Mouse (Mus musculus): Measurements from ENCODE around the gene Lmln.
A peak's percentile ranks its signal among the peaks of the same experiment; 100 is the strongest.
"Not testable (repeated sequence)": the region's sequence is repeated elsewhere in the genome, so short reads cannot be mapped to it uniquely, and the experiment has no call there.

The Lmln gene

DNA sequence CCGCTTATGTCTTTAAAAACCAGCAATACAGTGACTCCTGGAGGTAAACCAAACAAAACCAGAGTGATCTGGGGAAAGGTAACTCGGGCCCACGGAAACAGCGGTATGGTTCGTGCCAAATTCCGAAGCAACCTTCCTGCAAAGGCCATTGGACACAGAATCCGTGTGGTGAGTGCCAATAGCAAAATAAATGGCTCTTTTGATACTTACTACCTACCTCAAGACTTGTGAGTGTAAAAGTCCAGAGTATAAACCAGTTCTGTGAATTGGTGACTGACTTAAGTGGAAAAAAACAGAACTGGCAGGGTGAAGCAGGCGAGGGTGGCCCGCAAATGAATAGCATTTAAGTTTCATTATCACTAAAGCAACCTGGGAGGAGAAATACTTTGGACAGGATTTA, 3.7 kb upstream of the Lmln start:
- DNase-seq: not testable (repeated sequence)

DNA sequence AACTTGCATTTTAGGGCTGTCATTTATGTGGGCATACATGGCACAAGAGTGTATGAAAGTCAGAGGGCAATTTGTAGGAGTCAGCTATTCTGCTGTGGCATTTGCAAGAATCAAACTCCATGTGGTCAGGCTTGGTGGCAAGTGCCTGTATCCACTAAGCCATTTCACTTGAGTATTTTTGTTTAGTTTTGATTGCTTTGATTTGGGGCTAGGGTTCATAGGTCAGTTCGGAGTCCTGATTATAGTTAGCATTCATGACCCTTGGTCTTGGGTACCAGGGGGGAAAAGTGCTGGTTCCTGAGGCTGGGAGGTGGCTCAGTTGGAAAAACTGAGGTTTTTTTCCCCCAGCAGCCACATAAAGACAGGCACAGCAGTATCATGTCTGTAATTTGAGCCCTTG, 2.9 kb upstream of the Lmln start:
- no peak for DNase-seq

DNA sequence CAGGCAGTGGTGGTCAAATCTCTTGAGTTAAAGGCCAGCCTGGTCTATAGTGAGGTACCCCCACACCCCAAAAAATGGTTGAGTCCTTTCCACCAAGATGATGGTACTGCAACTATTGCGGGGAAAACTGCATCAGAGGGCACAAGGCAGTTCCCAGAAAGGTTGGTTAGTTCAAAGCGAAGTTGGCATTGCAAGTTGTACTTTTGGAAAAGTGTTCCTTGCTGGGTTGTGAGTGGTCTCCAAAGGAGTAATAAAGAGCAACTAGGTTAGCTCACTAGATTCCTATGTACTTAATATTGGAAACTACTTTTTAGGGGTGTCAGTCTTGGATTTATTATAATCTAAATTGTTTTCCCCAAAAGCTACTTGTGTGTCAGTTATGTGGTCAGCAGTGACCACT, 1.4 kb upstream of the Lmln start:
- no peak for DNase-seq

DNA sequence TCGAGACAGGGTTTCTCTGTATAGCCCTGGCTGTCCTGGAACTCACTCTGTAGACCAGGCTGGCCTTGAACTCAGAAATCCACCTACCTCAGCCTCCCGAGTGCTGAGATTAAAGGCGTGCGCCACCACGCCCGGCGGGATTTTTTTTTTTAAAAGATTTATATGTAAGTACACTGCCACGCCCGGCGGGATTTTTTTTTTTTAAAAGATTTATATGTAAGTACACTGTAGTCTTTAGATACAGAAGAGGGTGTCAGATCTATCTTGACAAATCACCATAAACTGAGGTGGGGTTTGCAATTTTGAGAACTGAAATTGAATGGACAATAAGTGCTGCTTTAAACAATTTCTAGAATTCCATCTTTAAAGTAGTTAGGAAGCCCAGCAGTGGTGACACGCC, 921 bp upstream of the Lmln start:
- no peak for DNase-seq

DNA sequence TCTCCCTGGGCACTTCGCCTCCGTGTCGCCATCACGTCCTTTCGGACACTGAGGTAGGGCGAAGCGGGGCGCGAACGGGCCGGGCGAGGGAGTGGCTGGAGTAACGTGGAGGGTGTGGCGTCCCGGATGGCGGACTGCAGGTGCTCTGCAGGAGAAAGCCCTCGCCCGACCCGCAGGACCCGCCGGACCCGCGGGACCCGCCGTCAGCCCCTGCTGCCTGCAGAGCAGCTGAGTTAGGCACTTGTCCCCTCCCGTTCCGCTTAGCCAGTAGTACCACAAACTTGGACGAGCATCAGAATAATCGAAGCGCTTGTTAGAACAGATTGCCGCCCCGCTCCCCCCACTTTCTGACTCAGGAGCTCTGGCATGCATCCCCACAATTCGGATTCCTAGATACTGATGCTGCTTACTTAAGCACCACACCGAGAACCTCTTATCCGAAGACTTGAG, 386 bp downstream of the Lmln start:
- no peak for DNase-seq

DNA sequence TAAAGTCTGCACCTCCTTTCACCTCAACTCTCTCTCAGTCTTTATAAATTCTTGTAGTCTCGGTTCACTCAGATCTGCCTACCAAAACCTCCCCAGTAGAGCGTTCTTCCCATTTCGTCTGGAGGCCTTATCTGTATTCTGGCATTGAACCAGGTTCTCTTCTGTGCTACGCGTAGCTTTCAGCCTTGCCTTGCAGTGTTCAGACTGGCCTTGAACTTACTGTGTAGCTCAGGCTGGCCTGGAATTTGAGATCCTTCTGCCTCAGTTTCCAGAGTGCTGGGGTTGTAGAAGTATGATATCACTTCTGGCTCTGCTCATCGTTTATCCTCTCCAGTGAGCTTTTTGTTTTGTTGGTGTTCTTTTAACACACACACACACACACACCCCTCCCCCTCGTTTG, 946 bp downstream of the Lmln start:
- DNase-seq: peak in 1 of 2 experiments; percentile 8

DNA sequence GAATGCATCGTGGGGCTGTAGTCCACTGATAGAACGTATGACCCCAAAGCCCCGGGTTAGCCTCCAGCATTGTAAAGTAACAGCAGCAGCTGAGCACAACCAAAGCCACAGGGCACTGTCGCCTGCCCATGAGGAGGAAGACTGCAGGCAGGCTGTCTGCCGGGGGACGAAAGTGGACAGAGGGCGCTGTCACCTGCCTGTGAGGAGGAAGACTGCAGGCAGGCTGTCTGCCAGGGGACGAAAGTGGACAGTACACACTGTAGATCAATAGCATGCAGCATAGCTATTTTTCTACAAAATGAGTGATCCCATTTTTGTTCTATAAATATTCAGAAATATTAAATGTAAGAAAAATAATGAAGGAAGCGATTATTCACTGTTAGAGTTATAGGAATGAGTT, 2.3 kb downstream of the Lmln start:
- no peak for DNase-seq

DNA sequence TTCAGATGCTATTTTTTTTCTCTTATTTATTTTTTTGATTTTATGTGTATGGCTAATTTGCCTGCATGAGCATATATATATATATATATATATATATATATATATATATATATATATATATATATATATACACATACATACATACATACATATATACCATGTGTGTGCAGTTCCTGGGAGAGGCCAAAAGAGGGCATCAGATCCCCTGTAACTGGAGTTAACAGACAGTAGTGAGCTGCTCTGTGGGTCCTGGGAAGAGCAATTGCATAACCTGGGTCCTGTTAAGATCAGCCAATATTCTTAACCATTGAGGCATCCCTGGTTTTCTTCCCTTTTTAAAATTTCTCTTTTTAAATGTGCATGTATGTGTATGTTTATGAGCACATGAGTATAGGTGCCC, 8.6 kb downstream of the Lmln start:
- no peak for DNase-seq

DNA sequence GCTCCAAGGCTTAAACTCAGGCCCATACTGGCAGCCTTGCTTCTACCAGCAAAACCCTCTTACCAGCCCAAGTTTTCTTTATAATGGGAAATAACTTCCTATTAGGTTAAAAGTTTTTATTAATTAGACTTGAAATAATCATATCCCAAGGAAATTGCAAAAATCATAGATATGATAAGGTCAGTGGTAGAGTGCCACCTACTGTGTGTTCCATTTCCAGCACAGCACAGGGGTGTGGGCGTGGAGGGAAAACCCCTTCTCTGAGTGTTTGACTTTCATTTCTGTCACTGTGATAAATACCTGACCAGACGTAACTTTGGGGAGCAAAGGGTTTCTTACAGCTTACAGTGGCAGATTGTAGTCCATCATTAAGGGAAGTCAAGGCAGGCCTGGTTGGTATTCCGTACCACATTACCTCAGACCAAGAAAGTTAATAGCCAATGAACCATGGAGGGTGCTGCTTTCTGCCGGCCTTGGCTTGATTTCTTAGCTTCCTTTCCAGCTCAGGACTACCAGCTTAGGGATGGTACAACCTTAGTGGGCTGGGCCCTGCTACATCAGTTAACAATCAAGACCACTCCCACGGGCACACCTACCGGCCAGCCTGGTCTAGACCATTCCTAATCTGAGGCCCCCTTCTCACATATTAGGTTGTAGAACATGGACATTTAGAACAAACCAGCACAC, 10.7 kb downstream of the Lmln start:
- no peak for DNase-seq

DNA sequence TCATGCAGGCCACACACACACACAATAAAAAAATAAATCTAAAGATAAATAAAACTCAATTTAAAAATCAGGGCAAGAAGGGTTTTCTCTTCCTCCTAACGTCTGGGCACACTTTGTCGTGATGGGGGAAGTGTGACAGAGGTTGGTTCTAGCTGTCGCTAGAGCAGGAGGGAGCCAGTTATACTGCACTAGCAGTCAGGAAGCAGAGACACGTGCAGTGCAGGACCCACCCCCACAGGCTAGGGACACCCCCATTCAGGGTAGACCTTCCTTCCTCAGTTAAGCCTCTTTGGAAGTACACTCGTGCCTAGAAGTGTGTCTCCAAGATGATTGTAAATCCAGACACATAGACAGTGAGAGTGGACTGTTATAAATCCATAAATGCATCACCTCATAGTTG, 12.6 kb downstream of the Lmln start:
- DNase-seq: no peak

DNA sequence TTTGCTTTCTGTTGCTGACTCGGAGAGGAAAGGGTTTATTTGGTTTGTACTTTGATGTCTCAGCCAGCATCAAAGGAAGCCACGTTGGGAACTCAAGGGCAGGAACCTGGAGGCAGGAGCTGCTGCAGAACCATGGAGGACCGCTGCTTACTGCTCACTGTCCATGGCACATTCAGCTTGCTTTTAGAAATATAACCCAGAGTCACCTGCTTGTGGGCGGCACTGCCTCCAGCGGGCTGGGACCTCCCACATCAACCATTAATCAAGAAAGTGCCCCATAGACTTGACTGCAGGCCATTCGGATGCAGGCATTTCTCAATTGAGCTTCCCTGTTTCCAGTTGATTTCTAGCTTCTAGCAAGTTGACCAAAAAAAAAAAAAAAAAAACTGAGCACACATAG, 13.8 kb downstream of the Lmln start:
- DNase-seq: no peak

DNA sequence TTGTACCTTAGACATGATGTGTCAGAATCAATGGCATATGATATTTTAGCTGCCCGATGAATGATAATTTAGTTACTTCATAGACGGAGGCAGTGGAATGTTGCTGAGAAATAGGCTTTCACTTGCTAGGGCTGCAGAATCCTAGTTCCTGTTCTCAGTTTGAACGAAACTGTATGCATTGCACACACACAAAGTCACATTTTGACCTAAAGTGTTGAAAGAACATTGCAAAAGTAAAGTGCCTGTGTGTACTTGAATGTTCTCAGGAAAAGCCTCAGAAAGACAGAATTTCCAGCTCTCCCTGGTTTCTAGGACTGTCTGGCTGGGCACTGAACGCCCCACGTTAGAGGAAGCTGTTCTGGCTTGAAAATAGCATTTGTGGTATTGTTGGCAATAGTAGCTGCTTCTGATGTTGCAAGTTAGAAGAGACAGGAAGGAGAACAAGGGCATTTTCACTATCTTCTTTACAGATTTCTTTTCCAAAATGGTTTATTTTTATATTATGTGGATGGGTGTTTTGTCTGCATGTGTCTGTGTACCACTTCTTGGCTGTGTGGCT, 14.8 kb downstream of the Lmln start:
- DNase-seq: no peak

DNA sequence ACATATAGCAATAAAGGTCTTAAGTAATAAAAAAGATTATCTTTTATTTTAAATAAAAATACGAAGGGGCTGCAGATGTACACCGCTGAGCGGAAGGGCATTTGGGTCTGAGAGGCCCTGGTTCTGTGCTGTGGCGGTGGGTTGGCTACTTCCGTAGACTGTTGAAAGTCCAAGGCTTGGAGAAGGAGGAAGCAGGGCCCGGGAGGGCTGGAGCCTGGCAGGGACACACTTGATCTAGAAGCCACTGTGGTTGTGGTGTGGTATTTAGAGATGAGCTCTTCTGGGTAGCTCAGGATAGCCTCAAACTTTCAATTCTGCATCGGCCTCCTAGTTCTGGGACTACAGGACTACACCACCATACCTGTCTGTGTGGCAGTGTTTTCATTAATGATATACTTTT, 17.7 kb downstream of the Lmln start:
- DNase-seq: no peak

DNA sequence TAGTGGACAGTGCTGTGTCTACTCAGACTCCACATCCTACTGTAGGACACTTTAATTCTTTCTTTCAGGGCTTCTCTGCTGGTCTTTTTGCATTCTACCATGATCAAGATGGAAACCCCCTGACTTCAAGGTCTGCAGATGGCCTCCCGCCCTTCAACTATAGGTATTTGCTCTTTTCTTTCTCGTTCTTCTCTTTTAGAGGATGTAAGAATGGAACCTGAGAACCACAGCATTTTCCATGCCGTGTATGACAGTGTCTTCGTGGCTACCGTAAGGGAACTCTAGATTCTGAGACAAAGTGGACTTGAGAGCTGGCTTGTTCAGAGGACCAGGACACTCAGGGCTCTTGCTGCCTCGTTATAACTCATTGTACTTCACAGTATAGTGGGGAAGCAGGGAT, 20.6 kb downstream of the Lmln start:
- DNase-seq: no peak

DNA sequence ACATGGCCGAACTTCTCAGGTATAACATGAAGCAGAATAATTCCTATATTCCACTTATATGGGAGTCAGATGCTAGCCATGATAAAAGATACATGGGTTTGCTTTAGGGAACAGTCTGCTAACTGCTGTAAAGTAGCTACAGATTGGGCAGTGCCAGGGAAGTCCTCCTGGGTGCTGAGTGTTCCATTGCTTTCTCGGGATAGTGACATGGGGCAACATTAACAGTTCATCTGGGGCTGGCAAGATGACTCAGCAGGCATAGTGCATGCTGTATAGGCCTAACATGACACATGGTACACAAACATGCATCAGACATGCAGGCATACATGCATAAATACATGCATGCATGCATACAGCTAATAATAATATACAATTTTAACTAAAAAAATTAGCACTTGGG, 21.7 kb downstream of the Lmln start:
- DNase-seq: no peak

DNA sequence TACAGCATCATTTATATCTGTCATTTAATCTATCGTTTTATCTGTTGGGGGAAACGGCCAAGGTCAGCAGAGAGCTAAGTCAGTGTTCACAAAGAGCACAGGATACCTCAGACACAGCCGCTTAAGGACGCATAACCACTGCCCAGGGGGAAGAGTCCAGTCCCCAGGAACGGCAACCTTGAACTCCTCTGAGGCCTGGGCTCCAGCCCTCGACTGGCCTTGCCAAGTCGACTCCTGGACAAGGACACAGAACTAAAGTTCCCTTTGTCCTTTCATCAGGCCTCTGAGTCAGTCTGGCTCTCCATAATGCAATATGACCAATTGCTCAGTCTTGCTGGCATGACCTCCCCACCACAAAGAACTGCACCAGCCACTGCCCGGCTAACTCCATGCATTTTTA, 23.3 kb downstream of the Lmln start:
- DNase-seq: no peak

DNA sequence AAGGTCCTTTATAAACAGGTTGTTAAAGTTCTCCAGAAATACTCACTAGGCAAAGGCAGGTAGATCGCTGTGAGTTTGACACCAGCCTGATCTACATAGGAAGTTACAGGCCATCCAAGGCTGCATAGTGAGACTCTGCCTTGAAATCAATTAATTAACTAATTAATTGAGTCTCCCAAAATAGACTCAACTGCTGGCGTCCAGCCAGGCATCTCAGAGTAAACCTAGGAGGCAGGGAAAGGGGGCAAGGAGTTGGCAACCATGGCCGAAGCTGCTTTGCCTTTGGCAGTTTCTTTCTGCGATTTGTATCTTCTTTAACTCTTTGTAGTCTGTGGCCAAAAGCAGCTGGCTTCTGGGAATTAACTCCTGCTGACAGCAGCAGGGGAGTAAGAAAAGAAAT, 51.4 kb downstream of the Lmln start:
- peak in 1 of 2 experiments; percentile 45 for DNase-seq

DNA sequence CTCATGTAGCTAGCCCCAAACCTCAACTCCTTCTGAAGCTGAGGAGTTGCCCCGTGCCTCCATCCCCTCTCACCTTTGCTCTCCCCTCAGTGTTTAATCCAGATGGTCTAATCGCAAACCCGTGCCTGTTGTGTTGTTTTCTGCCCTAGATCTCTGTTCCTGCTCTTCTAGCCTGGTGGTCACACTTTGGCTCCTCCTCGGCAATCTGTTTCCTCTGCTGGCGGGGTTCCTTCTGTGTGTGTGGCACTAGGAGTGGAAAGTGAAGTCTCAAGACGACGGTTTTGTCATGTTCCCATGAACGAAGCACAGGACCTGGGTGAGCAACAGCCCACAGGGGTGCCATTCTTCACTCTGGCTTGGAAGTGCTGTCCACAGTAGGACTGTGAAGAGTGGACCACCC, 61.1 kb downstream of the Lmln start:
- peak; percentile 33 to 41 for DNase-seq

DNA sequence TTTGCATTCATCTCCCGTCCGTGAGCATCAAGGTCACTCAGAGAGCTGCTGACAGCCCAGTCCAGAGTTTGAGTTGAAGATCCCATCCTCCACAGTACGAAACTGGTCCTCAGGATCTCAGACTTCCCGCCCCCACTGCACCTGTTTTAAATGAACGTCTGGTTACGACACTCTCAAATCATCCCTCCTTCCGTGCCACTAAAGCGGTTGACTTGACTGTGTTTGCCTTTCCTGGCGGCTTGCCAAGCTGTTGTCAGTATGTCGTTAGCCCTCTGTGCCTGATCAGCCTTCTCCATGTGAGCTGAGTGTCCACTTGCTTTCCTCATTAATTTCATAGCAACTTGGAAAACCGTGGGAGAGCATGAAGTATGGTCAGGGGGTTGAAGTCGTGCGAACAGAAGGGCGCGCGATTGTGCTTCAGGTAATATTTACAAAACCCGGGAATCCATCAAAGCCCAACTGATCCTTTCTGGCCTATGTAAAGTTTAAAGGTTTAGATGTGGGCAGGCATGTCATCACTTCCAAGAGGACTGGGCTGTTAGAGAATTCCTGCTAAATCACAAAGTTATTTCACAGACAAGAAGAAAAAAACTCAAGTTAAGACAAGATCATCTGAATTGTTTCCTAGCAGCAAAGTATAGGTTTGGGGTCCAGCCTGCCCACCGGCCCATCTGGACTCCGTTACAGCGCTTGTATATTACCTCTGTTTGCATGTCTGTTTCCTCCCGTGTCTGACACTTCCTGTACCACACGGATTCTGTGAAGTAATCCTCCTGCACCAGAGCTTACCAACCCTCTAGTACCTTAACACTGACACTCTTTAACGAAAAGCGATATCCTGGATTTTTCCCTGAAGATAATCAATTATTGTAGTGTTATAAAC, 61.9 kb downstream of the Lmln start:
- DNase-seq: peak; percentile 25 to 54

DNA sequence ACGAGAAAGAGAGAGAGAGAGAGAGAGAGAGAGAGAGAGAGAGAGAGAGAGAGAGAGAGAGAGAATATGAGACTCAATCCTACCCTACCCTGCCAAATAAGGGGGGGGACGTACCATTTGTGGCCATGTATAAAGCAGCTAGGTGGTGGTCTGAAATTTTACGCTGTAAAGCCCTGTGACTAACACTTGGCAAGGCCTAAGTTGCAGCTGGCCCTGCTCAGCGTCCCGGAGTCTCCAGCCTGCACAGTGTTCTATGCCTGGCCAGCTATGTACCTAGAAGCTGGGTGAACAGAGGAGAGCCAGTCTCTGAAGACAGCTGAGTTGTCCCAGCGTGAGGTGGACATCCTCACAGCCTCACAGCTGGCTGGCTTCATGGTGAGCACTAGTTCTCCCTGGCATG, 64.7 kb downstream of the Lmln start:
- DNase-seq: no peak

DNA sequence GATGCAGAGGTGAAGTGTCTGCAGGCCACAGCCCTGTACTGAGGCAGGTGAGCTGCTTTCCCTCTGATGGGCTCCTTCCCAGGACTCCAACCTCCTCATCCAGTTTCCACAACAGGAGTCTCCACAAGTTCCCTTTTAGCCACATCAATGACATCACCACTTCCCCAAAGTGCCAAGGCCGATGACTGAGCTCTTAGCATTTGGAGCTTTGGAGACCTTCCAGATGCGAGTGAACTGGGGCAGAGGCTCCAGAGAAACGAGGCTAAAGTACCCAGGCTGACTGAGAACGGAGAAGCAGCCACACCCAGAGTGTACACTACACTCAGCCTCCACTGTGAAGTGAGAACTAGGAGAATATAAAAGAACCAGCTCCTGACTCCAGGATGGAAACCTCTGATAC, 68.4 kb downstream of the Lmln start:
- no peak for DNase-seq

DNA sequence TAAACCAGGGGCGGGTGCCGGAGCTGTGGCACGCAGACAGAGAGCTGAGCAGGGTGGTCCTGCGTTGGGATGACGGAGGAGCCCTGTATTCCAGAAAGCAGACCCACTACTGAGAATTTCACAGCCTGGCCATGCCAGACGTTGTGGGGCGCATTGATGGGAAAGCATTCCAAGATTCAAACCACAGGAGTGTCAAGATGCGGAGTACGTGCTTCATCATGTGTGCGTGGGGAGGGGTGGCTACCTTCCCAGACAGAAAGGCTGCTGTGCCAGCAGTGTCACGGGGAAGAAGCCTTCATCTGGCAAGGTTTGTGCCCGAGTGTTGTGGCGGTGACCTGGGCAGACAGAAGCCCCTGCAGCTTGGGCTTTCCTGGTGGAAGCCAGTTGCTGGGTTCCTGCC, 70.9 kb downstream of the Lmln start:
- DNase-seq: no peak

DNA sequence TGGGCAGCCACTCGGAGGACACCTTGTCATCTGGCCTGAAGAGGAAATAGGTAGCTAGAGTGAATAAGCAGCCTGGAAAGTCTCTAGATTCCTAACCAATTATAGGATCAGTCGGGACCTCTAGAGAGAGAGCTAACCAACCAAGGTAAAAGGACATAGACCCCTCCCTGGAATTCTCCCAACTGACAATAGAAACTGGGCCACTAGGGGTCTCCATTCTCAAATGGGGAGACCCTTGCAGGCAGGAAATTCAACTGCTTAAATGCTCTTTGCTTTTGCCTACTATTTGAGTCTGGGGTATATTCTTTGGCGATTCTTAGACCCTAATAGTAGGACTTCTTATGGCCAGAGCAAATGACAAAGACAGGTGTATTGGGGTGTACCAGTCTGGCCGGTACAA, 72.8 kb downstream of the Lmln start:
- DNase-seq: no peak

DNA sequence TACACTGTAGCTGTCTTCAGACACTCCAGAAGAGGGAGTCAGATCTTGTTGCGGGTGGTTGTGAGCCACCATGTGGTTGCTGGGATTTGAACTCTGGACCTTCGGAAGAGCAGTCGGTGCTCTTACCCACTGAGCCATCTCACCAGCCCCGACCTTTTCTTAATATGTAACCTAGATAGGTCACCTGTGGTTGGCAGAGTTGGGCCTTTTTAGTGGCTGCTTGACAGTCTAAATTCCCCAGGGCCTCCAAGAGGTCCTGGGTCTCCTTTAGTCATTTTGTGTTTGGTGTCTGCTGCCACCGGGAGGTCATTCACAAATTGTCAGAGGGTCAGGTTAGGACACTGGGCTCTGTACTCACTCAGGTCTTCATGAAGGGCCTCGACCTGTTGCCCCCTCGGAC, 76.7 kb downstream of the Lmln start:
- not testable (repeated sequence) for DNase-seq

Measured in cerebellum, postnatal 25 days (tissue).